24 mouse cellular contexts compared by ENCODE assay signal in genomic region chr11:52915648-52916047, GRCm38 (mm10).
DNase-seq lines count a peak whose midpoint lies in the region; ATAC-seq lines count a peak whose summit lies in the region.
"Had no signal": no experiment of that assay in that cellular context is flagged by ENCODE, and none has a peak within 500 bp of the region (broad histone marks: within the 10 kb centered on the region; RNA-seq: fewer than 3 reads in every experiment).

No protein-coding gene starts in this region.

- no peaks in the 10 kb centered on the region for H3K4me1 ChIP-seq in midbrain, embryonic 11.5 days (ENCODE audit: control insufficient read depth, insufficient read depth, low read length)
- H3K4me1 ChIP-seq in midbrain, embryonic 10.5 days: peaks cover 5% of the 10 kb centered on the region; the same call in 1 of the 2 replicates

- ATAC-seq in frontal cortex, adult (ENCODE audit: low TSS enrichment): peak; percentile 81
- no peak for ATAC-seq in midbrain, embryonic 11.5 days (ENCODE audit: low FRiP score)
- ATAC-seq: activated CD4-positive, CD25-positive, alpha-beta regulatory T cell, adult 4 months; CD4-positive, CD25-positive, alpha-beta regulatory T cell, adult 4 months; forebrain, embryonic 13.5 days; forebrain, embryonic 15.5 days; forebrain, postnatal 0 days; Patski had no signal

- H3K4me2 ChIP-seq in midbrain, embryonic 11.5 days: no peak overlapping the region
- H3K4me2 ChIP-seq: embryonic facial prominence, embryonic 12.5 days; forebrain, embryonic 13.5 days; forebrain, embryonic 15.5 days had no signal

- no peaks in the 10 kb centered on the region for H3K27me3 ChIP-seq in midbrain, embryonic 11.5 days (ENCODE audit: control insufficient read depth, insufficient read depth, low read length)
- no peaks in the 10 kb centered on the region for H3K27me3 ChIP-seq in midbrain, embryonic 10.5 days (ENCODE audit: low read depth, poor library complexity, severe bottlenecking)
- H3K27me3 ChIP-seq: embryonic facial prominence, embryonic 12.5 days; forebrain, embryonic 13.5 days; forebrain, embryonic 15.5 days had no signal

- H3K4me3 ChIP-seq in midbrain, embryonic 11.5 days (ENCODE audit: low read depth, low read length): no peak overlapping the region
- H3K4me3 ChIP-seq in midbrain, embryonic 10.5 days: no peak overlapping the region
- H3K4me3 ChIP-seq: embryonic facial prominence, embryonic 10.5 days; embryonic facial prominence, embryonic 12.5 days; forebrain, embryonic 13.5 days; forebrain, embryonic 15.5 days had no signal

- 86% methylated on average over 2 of the region's 2 CpGs for WGBS in midbrain, embryonic 11.5 days
- 86% methylated on average over 2 of the region's 2 CpGs for WGBS in midbrain, embryonic 10.5 days

- DNase-seq in frontal cortex, postnatal 10 days (ENCODE audit: low spot score in 2 of 2): no peak
- DNase-seq in midbrain, embryonic 11.5 days (ENCODE audit: low spot score, missing footprints): peak; percentile 19
- no peak for DNase-seq in midbrain, embryonic 10.5 days (ENCODE audit: low spot score)
- DNase-seq in brain, adult 2 months (ENCODE audit: low read depth, low spot score): peak; percentile 72
- no peak for DNase-seq in cerebellum, adult 9-10 months
- DNase-seq: adrenal gland, adult 8-10 months; adrenal gland, postnatal 14 days; adrenal gland, postnatal 36 days; B cell, adult 2 months; cerebellum, adult 11 months; cerebellum, adult 18-20 months; cerebellum, adult 8-10 months; cerebellum, postnatal 10 days; cerebellum, postnatal 25 days; forebrain, postnatal 0 days had no signal

- H3K36me3 ChIP-seq in midbrain, embryonic 11.5 days (ENCODE audit: control insufficient read depth, insufficient read depth, low read length): no peaks in the 10 kb centered on the region
- no peaks in the 10 kb centered on the region for H3K36me3 ChIP-seq in midbrain, embryonic 10.5 days
- H3K36me3 ChIP-seq: embryonic facial prominence, embryonic 10.5 days; embryonic facial prominence, embryonic 12.5 days; forebrain, embryonic 15.5 days; G1E had no signal

- H3K9me3 ChIP-seq in midbrain, embryonic 11.5 days (ENCODE audit: control insufficient read depth, low read length): no peaks in the 10 kb centered on the region
- no peaks in the 10 kb centered on the region for H3K9me3 ChIP-seq in midbrain, embryonic 10.5 days (replicated peaks)
- H3K9me3 ChIP-seq: embryonic facial prominence, embryonic 10.5 days; embryonic facial prominence, embryonic 12.5 days; forebrain, embryonic 15.5 days; G1E had no signal

- no peak overlapping the region for H3K9ac ChIP-seq in midbrain, embryonic 11.5 days (ENCODE audit: low read length)
- H3K9ac ChIP-seq: embryonic facial prominence, embryonic 12.5 days; forebrain, embryonic 13.5 days; forebrain, embryonic 15.5 days; forebrain, postnatal 0 days had no signal

- no peak overlapping the region for H3K27ac ChIP-seq in midbrain, embryonic 11.5 days (ENCODE audit: low read depth, low read length)
- H3K27ac ChIP-seq in midbrain, embryonic 10.5 days (replicated peaks): no peak overlapping the region
- H3K27ac ChIP-seq: embryonic facial prominence, embryonic 10.5 days; embryonic facial prominence, embryonic 12.5 days; forebrain, embryonic 13.5 days; forebrain, embryonic 15.5 days had no signal

Comparison
In these comparisons a context has a peak if more than half of its experiments do, and no peak if none do; other contexts are left out.
1. DNase-seq: peak in midbrain, embryonic 11.5 days (single experiment) and brain, adult 2 months (single experiment); none in frontal cortex, postnatal 10 days (0 of 2), midbrain, embryonic 10.5 days (single experiment) and cerebellum, adult 9-10 months (single experiment).